Mouse (Mus musculus): ENCODE data around the gene Nr2e3. TPM values are rescaled to one million over a fixed set of nuclear protein-coding genes. Genes with fewer than 3 reads are reported as not detected.
"Not testable (repeated sequence)": the region's sequence is repeated elsewhere in the genome, so short reads cannot be mapped to it uniquely, and the experiment has no call there.

The Nr2e3 gene
- polyA plus RNA-seq (2017; shearing (Covaris generic)): not detected

DNA sequence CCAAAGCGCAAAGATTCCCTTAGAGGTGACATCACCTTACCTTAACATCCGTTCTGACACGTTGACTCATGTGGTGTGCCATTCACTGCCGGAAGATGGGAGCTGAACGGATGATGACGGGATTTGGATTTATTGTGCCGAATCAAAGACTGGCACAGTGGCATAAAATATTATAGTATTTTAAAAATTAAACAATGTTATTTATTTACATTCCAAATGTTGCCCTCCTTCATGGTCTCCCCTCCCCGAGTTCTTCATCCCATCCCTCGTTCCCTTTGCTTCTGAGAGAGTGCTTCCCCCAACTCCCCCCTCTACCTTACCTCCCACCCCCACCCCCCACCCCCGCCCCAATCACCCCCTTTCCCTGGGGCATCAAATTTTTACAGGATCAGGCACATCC is at the start of gene Nr2e3:
Nr2e3 (minus strand) TSS at position 101 of the 400 bp plus-strand sequence.
- ATAC-seq: no peak

DNA sequence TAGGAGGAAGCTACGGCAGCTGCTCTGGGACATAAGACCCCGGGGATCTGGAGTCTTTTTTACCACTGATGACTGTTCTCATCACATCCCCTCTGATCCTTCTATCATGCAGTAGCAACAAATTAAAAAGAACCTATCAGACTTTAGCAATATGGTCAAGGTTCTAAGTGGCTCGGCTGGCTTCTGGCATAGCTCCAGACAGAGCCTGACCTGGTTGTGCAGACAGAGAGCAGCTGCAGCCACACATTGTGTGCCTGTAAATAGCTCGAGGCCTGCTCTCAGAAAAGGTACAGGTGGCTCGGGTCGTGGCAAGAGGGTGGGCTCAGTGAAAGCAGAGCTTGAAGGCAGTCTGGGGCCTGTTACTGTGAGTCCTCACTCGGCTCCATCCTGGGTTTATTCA is 48.5 kb upstream of the Nr2e3 start:
- no peak for ATAC-seq

DNA sequence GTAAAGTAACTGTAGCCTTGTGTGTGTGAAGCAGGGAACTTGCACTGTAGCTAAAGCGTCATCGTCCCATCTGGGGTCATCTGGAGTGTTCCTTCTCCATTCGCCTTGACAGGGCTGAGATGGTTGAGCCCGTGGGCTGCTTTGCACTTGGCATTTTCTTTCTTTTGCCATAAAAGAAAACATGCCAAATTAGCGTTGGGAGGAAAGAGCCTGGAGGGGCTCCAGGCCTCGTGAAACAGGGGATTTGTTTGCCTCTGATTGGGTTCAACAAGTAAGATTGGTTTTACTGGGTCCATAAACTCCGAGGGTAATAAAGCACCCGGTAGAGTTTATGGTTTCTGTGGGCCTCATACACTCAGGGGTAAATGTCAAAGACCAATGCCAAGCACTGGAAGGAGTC is 41.9 kb upstream of the Nr2e3 start:
- no peak for ATAC-seq

DNA sequence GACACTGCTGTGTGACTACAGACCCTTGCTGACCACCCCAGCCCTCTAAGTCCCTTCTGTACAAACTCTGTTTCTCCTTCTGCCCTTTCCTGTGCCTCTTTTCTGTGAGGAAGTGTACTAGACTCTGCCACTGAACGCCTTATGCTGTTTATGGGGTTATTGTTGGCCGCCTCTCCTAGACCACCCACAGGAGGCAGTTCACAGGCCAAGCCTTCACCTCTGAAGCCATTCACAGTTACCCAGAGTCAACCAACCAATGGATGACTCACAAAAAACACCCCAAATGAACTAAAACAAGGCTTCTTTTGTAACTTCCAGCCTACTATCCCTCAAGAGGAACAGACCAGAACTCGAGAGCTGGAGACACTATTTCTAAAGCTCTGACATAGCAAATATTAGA is 41.0 kb upstream of the Nr2e3 start:
- no peak for ATAC-seq

DNA sequence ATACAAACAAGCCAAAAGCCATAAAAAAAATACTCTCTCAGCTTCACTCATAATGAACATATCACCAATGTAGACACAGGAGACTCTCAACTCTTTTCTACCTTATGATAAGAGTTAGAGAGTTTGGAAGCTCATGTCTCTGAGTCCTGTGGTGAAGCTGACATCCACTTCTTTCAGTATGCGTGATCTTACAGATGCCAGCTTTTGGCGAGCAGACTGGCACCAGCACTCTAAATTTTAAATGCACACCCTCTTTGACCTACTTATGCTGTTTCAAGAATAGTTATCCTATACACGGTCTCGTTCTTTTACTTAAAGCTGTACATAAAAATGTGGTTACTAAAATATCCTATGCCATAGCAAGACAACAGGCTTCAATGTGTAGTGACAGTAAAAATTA is 37.3 kb upstream of the Nr2e3 start:
- no peak for ATAC-seq

DNA sequence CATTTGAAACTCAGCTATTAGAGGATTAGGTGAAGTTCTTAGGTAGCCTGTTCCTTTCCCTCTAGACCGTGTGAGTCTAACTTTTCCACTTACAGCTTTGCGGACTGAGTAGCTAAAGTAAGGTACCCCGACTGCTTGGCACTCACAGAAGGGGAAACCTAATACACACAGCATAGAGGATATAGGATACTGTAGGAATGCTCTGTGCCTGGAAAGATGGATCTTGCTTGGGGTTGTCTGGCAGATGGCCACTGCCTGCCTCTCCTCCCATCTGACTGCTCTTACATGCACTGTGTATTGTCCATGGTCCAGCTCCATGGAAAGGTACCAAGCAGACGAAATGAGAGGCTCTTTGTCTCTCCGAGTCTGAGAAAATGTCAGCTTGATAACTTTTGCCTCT is 30.9 kb upstream of the Nr2e3 start:
- no peak for ATAC-seq

DNA sequence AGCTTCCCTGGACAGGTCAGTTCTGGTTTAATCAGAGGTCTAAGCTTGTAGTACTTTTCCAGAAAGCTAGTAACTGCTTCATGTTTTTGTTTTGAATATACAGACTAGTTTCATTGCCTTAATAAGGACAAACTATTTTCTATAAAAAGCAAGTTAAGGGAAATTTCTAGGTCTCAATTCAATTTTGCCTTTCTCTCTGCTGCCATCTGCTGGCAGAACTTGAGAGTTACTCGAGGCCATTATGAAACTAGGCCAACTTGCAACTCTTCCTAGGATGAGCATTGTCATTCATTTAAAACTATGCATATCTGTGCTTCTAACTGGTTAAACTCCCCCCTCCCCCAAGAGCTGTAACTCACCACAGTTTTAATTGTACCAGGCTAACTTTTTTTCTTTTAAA is 29.4 kb upstream of the Nr2e3 start:
- no peak for ATAC-seq

DNA sequence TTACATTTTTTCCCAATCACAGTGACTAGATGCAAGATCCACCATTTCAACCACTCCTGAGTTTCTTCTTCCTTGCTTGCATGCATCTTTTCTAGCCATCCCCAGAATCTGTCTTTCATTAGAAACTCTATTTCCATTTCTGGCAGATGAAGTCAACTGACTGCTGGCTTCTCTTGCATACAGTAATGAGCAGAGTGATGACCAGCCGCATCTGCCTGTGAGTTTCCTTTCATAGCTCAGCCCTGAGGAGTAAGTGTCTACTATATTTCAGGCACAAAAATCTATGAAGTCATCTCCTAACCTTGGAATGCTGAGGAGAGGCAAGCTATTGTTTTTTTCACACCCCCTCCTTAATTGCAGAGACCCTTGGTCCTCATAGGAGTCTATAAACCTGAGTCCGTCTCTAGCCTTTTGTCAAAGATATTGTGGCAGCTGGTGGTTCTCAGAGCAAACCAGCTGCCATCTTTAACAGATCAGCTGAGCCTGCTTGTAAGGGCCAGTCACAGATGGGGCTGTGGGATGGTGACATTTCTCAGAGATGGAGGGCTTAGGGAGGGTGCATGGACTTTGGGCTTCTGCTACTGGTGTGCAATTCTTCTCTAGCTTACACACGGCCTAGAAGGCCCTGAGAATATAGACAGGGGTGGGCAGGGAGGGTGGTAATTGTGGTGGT is 25.6 kb upstream of the Nr2e3 start:
- no peak for ATAC-seq

DNA sequence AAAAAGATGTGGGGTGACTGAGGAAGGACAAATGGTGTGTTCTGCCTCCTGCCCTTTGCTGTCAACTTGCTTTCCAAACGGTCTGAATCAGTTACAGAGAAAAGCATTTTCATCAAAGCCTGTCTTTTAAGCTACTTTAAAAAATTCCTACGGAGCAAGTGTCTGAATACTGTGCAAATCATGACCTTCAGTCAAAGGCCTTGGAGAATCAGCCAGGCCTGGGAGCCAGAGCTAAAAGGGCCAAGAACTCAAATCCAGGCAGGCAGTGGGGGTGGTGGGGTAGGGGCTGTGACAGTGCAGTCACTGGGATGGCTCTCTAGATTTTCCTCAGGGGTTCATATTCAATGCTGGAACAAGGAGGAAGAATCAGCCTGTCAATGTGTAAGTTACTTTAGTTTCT is 20.7 kb upstream of the Nr2e3 start:
- no peak for ATAC-seq

DNA sequence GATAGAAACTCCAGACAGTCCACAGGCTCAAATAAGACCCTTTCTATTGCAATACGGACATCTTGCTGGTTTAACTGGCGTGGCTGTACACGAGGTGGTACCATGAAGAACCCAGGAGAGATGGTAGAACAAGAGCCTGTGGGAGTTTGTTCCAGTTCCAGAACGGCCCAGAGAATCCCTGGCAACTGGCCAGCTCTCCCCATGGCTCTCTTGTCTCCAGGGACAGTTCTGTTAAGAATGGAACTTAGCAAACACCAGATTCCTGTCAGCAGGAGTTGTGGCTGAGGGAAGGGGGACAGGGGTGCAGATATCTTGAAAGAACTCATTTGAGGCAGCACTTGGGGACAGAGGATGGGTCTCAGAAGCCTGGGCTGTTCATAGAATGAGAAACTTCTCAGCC is 10.8 kb upstream of the Nr2e3 start:
- no peak for ATAC-seq

DNA sequence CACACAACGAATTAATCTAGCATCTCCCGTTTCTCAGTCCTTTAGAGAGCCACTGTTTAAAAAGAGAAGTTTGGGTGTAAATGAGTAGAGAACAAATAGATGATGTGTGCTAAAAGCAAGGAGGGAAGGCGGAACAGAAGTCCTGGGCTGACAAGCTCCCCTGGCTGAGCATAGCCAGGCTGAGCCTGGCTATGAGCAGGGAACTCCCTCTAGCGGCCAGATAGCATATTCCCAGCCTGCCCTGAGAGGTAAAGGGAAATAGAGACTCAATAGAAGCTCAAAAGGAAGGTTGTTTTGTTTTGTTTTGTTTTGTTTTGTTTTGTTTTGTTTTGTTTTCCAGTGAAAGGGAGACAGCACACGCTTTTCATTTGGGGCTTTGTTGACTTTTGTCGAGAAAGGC is 8.9 kb upstream of the Nr2e3 start:
- ATAC-seq: peak; percentile 61

DNA sequence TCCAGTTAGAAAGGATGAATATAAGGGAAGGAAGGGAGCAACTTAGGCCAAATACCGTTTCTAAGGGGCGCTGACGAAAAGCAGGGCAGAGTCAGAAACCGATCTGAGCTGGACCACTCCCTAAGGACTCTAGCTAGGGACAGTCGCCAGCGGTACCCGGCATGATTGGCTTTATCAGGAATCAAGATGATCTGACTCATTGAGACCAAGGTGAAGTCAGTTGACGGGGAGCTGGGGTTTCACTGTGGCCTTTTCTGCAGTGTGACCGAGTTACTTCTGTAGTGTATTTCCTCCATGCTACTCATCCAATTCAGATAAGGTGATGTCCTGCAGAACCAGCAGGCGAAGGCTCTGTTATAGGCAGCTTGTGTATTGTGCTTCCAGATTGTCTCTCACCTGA is 4.6 kb upstream of the Nr2e3 start:
- no peak for ATAC-seq

DNA sequence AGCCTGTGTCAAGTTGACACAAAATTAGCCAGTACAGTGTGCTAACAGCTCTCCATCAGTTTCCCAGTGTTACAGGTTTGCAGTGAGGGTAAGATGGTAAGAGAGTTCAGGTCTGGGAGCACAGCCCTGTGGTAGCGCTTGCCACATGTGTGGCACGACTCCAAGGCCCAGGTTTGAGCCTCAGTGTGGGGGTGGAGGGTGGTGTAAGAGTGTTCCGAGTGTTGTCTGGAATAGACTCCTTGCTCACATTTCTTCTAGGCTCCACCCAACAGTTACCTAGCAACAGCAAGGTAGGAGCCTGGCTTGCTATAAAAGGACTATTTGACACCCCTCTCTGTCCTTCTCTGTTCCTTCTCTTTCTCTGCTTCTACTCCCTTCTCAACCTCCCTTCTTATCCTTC is 3.9 kb upstream of the Nr2e3 start:
- no peak for ATAC-seq

DNA sequence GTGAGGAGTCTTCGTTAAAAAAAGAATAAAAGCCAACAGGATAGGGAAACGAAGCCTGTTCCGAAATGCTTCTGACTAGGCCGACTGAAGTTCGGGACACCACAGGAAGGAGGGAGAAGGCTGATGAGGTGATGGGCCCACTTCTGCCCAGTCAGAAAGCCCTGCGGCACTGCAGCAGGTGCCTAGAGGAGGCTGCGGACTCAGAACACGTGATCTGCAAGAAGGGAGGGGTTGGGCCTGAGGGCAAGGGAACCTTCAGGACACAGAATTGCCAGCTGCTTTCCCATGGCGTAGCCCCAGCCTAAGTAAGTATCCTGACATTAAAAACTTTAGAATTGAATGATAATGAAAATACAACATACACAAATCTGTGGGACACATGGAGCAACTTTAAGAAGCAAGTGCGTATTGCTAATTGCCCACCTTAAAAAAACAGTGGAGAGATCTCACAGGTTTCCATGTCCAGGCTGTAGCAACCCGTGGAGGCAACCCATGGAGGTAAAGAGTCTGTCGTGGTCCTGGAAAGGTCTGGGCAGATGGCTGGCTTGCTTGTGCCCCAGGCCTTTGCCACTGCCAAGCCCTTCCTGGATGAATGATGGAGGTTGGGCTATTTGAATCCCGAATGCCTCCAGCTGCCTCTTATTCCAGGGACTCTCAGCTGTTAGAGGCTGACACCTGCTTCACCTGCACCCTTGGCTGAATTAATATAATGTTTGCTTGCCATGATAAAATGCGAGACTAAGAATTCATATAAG is 919 bp upstream of the Nr2e3 start:
- ATAC-seq: no peak

DNA sequence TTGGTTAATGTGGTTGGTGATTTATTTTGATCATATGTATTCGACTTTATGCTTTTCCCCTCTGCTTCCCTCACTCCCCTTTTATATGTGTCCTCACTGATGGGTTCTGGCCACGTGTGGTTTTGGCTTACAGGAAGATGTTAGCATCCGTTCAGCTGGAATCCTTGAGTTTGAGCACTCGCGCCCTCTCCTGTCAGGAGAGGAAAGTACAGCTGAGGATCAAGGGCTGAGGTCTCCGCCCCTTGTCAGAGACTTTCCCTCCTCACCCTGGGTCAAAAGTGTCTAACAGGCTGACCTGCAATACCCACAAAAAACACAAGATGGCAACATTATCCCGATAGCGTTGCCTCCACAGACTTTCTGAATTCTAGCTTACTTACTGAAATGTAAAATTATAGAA is 1.2 kb downstream of the Nr2e3 start:
- ATAC-seq: peak; percentile 99

DNA sequence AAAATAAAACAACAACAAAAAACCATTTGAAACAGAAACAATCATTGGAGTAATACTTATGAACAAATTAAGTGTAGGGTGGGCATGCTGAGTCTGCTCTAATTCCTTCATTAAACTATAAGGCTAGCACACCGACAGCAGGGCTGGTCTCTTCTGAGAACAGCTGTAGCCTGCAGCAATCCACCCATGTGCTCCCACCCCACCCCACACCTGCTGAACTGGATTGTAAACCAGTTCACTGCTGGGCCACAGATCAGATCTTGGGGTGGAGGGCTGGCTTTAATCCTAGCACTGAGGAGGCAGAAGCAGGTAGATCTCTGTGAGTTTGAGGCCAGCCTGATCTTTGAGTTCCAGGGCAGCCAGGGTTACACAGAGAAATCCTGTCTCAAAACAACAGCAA is 2.3 kb downstream of the Nr2e3 start:
- ATAC-seq: not testable (repeated sequence)

DNA sequence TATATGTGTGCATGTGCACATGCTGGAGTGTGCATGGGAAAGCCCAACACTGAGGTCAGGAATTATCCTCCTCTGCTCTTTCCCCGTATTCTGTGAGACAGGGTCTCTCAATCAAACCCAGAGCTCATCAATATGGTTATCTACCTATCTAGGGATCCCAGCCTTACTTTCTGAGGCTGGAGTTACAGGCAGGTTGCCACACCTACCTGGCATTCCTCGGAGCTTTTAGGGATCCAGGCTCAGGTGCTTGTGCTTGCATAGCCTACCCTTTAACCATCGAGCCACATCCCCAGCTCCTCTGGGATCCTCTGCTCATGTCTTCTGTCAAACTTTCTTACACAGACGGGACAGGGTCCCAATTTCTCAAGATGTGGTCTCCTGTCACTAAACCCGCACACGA is 4.0 kb downstream of the Nr2e3 start:
- ATAC-seq: no peak

DNA sequence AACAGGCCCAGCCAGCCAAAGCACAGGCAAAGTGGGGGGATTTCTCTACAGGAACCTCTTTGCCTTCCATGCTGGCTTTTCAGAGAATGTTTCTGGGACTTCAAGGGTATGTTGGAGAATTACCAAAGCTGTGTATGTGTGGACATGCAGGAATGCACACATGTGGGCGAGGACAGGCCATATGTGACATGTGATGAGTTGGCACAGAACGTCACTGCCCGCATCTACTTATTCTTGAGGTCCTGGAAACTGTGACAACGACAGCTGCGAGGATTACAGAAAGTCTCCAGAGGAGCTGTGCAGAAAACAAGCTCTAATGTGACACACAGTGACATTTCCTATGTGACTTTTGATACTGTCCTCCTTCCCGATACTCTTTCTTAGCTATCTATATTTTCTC is 4.8 kb downstream of the Nr2e3 start:
- no peak for ATAC-seq

DNA sequence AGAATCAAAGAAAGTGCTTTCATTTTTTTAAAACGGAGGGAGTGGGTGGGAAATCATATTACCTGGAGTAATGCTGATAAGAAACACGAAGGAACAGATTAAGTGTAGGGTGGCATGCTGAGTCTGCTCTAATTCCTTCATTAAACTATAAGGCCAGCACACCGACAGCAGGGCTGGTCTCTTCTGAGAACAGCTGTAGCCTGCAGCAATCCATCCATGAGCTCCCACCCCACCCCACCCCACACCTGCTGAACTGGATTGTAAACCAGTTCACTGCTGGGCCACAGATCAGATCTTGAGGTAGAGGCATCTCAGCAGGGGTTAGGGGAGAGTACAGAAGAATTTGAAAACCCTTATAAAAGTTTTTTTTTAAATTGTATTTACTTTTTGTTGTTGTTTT is 5.3 kb downstream of the Nr2e3 start:
- ATAC-seq: no peak

DNA sequence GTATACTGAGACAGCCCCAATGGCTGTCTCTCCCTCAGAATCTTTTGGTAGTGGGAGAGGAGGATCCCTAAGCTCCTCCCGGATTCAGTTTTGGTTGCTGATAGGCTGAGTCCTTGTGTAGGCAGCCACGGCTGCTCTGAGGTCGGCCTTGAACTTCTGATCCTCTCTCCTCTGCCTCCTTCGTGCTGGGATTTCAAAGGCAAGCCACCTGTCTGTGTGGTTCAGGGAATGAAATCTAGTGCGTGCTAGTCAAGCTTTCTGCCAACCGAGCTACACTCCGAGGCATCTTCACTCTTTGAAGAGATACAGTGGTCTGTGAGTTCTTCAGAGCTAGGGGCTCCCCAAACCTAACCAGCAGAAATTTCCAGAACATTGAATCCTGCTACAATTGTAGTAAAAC is 6.9 kb downstream of the Nr2e3 start:
- no peak for ATAC-seq

DNA sequence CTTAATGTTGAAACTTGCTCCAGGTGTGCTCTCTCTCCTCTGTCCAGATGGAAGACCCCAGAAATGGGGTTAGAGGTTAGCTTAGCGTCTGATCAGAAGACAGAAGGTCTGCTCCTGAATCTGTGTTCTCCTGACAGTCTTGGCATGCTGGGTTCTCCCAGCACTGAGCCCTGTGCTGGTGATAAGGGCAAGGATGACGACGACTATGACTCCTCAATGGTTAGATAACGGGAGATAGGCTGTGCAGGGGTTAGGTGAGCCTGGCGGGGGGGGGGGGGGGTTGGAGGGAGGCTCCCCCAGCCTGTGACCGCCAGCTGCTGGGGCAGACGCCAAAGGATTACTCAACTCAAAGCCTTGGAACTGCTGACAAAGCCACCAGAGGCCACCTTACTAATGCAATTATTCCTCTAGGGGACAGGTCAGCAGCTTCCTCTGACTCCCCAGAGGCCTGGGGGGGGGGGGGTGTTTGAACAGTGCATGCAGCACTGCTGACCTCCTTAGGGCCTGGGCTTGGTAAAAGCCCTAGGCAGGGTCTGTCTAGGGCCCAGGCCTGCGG is 7.9 kb downstream of the Nr2e3 start:
- ATAC-seq: no peak

DNA sequence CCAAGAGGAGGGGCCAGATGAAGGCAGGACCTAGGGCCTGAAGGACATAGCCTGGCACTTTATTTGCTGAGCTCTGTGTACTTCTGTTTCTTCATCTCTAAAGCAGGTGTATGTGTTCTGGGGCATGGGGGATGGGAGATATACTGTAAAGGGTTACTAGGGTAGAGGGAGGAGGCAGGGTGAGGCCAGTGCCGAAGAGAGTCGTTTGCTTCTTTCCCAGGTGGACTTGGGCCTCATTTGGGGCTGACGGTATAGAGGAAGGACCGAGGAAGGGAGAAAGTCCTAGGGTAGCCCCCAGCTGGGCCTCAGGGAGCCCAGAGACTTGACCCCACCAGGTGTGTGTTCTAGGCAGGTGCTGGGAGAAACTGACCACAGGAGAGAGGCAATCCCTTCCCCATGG is 8.5 kb downstream of the Nr2e3 start:
- no peak for ATAC-seq

DNA sequence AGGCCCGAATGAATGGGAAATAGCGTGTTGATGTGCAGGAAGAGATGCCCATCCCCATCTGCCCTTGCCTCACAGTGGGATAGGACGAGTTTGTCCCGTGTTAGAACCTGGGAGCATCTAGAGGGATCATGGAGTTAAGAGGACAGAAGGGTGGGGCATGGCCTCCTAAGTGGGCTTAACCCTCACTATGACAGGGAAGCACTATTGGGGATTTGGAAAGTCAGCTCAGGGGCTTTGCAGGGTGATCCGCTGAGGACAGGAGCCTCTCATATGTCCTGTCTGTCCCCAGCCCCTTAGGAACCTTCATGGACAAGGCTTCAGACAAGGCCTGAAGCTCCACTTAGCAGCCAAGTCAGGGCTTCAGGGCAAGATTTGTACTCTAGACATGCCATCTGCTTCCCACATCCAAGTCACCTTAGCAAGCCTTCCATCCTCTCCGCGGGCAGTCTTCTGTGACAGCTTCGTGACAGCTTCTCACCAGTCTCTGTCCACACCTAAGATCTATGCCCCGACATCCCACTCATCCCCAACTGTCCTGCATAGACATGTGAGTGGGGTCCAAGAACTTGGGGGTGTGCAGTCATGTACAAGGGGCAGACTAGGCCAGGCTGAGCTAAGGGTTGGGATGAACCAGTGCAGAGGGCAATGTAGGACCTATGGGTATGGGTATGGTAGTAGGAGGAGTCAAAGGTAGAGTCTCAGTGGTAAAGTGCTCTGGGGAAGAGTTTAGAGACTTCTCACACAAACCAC is 9.3 kb downstream of the Nr2e3 start:
- no peak for ATAC-seq

DNA sequence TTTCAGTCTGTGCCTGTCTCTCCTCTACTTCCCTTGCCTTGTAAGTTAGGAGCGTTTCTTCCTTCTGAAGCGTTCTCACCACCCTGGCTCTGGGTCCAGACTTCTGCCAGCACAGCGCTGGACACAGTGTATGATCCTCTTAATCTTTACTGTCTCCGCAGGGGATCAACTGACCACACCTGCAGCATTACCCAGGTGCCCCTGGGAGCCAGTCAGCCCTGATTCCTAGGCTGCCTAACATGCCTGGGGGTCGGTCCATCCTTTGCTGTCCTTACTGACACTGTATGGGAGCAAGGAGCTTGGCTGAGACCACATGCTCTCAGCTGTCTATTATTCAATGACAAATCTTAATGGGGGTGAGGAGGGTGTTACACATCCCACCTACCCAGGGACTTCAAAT is 10.5 kb downstream of the Nr2e3 start:
- ATAC-seq: no peak
